Mouse (Mus musculus): Measurements from ENCODE around the gene Phf20. TPM values are rescaled to one million over a fixed set of nuclear protein-coding genes. Genes with fewer than 3 reads are reported as not detected.

Phf20 gene
- total RNA-seq, 2 experiments from 2014 or later = 30.8 to 31.4 TPM

DNA sequence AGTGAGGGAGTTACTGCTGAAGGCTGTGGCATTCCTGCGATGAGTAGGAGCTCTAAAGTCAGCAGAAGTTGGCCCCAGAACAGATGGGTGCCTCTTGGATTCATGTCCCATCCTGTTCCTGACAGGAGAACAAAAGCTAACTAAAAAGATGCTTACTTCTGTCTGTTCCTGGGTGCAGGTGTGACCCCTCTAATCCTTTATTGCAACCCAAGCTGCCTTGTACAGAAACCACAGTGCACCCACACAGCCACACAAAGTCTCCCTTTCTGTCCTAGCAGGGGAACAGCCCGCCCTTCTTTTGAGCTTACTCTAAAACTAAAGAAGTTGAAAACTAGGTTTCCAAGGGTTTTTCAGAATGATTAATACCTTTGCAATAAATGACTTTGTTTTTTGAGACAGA, 92.0 kb downstream of the Phf20 start:
- DNase-seq = no peak
- intact Hi-C loops (cut with DNase I) = no loop called here
- Histone ChIP-seq H3K4me3 (no peak overlapping the region), H3K27ac (no peak overlapping the region)
- no peak for TF ChIP-seq CTCF (IDR thresholded peaks at IDR 0.05)

DNA sequence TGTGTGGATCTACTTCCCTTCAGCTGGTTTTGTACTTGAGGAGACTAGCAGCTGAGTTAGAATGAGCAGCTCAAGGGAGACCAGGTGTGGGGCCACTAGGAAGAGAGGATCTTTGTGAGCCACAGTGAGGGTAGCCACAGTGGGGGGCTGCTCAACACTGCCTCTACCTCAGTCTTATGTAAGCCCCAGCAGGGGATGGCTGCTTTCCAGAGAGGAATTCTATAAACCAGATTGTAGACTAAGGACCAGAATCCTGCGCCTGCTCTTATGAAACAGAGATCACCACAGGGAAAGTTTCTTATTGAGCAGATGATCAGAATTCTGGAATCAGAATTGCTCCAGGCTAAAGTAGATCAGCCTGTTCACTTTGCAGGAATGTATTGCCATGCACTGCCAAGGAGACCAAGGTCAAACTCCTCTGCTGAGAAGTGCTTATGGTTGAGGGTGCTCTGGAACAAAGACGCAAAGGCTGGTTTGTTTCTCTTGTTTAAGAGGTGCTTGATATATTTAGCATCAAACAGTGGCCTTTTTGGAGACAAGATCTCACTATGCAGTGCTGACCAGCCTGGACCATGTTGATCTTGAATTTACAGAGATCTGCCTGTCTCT, 93.4 kb downstream of the Phf20 start:
- intact Hi-C loops (cut with DNase I) = no loop called here
- Histone ChIP-seq H3K4me3 (no peak overlapping the region), H3K27ac (no peak overlapping the region)
- DNase-seq = no peak
- TF ChIP-seq CTCF (IDR thresholded peaks at IDR 0.05) = no peak

DNA sequence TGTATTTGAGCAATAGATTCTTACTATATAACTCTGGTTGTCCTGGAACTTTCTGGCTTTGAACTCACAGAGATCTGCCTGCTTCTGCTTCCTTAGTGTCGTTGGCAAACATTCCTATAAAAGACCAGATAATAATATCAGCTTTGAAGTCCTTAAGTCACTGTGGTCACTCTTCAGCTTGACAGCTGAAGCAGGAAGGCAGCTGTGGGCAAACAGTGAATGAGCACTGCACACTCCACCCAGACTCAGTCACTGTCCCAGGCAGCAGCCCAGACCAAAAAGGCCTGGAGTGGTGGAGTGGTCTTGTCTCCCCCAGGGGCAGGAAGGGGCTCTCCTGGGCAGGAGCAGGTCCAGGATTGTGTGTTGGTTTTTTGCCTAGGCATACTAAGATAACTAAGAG, 95.7 kb downstream of the Phf20 start:
- Histone ChIP-seq H3K27ac (no peak overlapping the region), H3K4me3 (no peak overlapping the region)
- intact Hi-C loops (cut with DNase I) = no loop called here
- no peak for TF ChIP-seq CTCF (IDR thresholded peaks at IDR 0.05)
- DNase-seq = no peak

DNA sequence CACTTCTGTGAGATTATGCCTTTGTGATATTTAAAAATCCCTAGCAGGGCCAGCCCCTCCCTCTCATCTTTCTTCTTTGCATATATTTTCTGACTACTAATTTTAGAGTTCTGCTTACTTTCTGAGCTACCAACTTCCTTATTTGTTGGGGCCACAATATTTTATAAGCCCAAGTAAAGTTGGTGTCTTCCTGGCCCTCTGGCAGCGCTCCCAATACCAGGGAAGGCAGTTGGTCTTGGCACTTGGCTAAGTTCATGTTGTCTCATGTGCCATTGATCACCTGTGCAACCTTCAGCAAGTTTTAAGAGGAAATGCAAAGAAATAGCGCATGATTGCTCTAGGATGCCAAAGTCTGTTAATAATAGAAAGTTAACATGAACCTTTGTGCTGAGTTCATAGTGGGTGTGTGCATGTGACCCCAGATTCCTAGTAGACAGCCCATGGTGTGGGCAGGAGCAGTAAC, 99.4 kb downstream of the Phf20 start:
- DNase-seq = no peak
- intact Hi-C loops (cut with DNase I) = no loop called here
- Histone ChIP-seq H3K27ac (no peak overlapping the region), H3K4me3 (no peak overlapping the region)
- no peak for TF ChIP-seq CTCF (IDR thresholded peaks at IDR 0.05)

DNA sequence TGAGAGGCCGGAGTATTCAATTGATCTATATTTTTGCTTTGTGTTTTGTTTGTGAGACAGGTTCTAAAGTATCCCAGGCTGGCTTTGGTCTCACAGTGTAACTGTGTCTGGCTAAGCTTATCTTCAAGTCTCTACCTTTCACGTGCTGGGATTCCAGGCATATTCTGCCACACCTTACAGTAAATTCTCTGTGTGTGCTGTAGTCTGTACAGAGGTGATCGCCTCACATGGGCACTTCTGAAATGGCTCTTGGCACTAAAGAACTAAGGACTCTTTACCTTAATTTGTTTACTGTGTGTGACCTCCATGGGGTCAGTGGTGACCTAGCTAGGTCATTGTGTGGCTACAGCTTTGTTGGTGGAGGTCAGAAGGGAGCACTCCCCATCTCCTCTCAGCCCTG, 99.9 kb downstream of the Phf20 start:
- H3K4me3 ChIP-seq = no peak overlapping the region
- TF ChIP-seq CTCF (IDR thresholded peaks at IDR 0.05) = no peak
- intact Hi-C loops (cut with DNase I) = no loop called here
- no peak overlapping the region for H3K27ac ChIP-seq
- DNase-seq = no peak

DNA sequence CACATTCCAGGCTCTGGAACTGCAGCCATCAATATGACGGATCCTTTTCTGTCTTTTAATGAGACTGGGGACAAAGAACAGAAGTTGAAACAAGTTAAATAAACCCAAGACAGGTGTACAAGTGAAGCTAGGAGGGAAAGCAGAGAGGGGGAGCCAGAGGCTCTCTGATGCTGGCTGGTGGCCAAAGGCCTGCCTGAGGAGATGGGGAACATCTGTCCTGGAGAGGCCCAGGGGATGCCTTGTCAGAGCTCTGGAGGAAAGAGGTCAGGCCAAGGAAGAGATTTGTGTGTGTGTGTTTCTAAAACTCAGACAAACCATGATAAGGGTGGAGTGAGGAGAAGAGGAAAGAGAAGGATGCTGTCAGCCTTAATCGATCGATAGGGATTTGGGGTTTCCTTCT, 101.4 kb downstream of the Phf20 start:
- no peak for TF ChIP-seq CTCF (IDR thresholded peaks at IDR 0.05)
- Histone ChIP-seq H3K27ac (0 out of 2 replicates have a peak overlapping the region, but pooled peaks have one; percentile 16), H3K4me3 (no peak overlapping the region)
- peak; percentile 42 for DNase-seq
- intact Hi-C loops (cut with DNase I) = no loop called here

DNA sequence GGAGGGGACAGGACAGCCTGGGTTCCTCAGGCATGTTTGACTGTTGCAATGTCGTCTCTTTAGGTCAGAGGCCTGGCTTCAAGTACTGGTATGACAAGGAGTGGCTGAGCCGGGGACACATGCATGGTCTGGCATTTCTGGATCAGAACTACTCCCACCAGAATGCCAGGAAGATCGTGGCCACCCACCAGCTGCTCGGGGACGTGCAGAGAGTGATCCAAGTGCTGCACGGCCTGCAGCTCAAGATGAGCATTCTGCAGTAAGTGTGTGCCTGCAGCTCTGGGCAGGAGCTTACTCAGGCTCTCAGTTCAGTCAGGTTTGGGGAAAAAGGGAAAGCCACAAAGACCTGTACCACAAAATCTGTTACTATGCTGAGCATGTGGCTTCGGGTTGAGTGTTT, 102.2 kb downstream of the Phf20 start:
- Histone ChIP-seq H3K27ac (no peak overlapping the region; the same call in 1 of the 2 replicates), H3K4me3 (no peak overlapping the region)
- intact Hi-C loops (cut with DNase I) = no loop called here
- no peak for TF ChIP-seq CTCF (IDR thresholded peaks at IDR 0.05)
- no peak for DNase-seq

DNA sequence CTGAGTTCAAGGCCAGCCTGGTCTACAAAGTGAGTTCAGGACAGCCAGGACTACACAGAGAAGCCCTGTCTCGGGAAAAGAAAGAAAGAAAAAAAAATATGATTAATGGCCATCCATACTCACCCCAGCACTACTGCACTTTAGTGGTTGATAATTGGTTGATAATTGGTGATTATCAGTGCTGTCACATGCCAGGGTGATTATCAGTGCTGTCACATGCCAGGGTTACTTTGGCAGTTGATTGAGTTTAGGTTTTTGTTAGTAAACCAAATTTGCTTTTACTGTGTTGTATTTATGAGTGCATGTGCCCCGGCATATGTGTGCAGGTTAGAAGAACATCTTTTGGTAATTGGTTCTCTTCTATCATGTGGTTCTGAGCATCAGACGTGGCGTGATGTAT, 105.8 kb downstream of the Phf20 start:
- no peak for TF ChIP-seq CTCF (IDR thresholded peaks at IDR 0.05)
- intact Hi-C loops (cut with DNase I) = no loop called here
- Histone ChIP-seq H3K27ac (no peak overlapping the region), H3K4me3 (no peak overlapping the region)
- DNase-seq = no peak

DNA sequence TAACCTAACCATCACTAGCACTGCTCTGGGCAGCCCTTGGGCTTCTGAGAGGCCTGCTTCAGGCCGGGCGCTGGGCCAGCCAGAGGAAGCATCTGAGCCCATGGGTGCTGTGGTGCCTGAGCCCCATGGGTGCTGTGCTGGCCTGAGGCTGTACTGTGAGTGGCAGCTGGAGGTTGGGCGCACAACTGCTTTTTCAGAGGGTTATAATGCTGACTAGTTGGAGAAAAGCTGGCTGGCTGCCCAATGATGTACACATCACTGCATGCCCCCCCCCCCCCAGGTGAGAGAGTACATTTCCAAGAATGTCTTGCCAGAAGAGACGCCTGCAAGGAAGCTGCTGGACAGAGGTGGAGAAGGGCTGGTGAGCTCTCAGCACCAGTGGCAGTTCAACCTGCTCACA, 108.1 kb downstream of the Phf20 start:
- intact Hi-C loops (cut with DNase I) = no loop called here
- Histone ChIP-seq H3K27ac (no peak overlapping the region), H3K4me3 (no peak overlapping the region)
- TF ChIP-seq CTCF (IDR thresholded peaks at IDR 0.05) = no peak
- DNase-seq = no peak

DNA sequence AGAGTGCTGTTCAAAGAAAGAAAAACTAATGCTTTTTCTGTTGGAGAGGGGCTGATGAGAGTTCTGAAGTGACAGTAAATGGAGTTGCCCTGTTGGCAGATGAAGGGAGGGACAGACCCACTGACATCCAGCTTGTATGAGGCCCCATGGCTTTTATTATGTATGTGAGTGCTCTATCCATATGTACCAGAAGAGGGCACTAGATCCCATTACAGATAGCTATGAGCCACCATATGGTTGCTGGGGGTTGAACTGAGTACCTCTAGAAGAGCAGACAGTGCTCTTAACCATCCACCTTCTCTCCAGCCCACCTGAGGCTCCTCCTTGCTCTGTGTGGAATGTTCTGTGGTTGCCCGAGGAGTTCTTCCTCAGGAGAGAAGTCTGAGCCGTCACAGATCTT, 109.6 kb downstream of the Phf20 start:
- intact Hi-C loops (cut with DNase I) = no loop called here
- Histone ChIP-seq H3K27ac (no peak overlapping the region), H3K4me3 (no peak overlapping the region)
- DNase-seq = no peak
- peak; percentile 70 for TF ChIP-seq CTCF (IDR thresholded peaks at IDR 0.05)

DNA sequence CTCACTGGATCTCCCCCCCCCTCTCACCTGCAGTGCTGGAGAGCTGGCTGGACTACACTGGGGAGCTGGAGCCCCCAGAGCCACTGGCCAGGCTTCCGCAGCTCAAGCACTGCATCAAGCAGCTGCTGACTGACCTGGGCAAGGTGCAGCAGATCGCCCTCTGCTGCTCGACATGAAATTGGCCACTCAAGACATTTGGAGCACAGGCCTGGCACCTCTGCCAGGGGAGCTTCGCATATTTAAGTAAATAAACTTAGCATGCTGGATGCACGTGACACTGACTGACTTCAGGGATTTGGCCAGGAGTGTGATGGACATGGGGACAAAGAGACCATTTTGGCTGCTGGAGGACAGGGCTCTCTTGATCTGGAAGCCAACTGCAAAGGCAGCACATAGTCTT, 111.0 kb downstream of the Phf20 start:
- Histone ChIP-seq H3K4me3 (no peak overlapping the region), H3K27ac (no peak overlapping the region)
- peak; percentile 43 for TF ChIP-seq CTCF (IDR thresholded peaks at IDR 0.05)
- intact Hi-C loops (cut with DNase I) = no loop called here
- DNase-seq = peak; percentile 32

DNA sequence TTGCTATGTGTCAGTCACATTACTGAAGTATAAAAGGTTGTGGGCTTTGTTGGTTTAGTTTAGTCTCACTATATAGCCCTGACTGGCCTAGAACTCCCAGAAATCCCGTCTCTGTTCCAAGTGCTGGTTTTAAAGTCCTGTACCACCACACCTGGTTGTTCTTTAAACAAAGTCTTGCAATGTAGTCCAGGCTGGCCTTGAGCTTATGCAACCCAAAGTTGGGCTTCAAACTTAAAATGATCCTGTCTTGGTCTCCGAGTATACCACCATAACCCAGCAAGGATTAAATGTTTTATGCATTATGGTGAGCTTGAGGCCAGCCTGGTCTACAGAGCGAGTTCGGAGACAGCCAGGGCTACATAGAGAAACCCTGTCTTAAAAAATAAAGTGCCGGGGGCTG, 113.7 kb downstream of the Phf20 start:
- H3K27ac ChIP-seq = no peak overlapping the region
- no peak overlapping the region for H3K4me3 ChIP-seq
- no peak for TF ChIP-seq CTCF (IDR thresholded peaks at IDR 0.05)
- intact Hi-C loops (cut with DNase I) = loop anchor here (5.0 kb wide), 1 partner anchor 82 kb away; no protein-coding TSS in a partner anchor
- DNase-seq = no peak

DNA sequence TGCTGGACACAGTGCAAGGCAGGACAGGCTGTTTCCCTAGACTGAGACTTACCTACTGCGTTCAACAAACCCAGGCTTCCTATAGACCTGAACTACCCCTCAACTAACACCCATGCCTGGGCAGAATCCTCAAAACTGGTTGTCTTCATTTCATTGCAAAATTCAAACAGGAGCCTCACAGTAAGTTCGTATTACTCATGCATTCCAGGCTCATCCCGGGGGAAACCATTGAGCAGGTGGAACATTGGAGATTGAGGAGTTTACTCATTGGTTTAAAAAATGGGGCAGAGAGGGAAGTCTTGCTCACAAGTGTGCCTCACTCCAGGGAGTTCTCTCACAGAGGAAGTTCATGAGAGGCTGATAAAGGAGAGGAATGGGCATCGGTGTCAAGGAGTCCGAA, 114.2 kb downstream of the Phf20 start:
- TF ChIP-seq CTCF (IDR thresholded peaks at IDR 0.05) = no peak
- Histone ChIP-seq H3K4me3 (no peak overlapping the region), H3K27ac (no peak overlapping the region)
- intact Hi-C loops (cut with DNase I) = loop anchor here (5.0 kb wide), 1 partner anchor 82 kb away; no protein-coding TSS in a partner anchor
- no peak for DNase-seq

DNA sequence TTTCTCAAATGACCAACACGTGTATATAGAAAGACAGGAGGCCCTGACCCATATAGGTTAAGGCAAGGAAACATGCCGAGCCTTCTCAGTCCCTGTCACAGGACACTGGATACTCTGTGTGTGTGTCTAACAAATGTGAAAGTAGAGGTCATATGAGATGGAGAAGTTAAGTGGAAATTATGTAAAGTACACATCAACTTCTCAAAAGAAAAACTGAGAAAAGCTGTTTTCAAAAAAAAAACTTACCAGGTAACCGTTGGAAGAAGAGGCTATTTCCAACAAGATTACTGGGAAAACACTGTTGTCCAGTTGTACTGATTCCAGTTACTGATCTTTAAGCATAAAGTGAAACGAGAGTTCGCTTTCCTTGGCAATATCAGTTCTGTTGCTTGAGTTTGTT, 114.7 kb downstream of the Phf20 start:
- peak overlapping the region; percentile 91; the same call in 1 of the 2 replicates for H3K27ac ChIP-seq
- no peak for TF ChIP-seq CTCF (IDR thresholded peaks at IDR 0.05)
- intact Hi-C loops (cut with DNase I) = loop anchor here (5.0 kb wide), 1 partner anchor 81 kb away; no protein-coding TSS in a partner anchor
- DNase-seq = no peak
- no peak overlapping the region; the same call in 1 of the 2 replicates for H3K4me3 ChIP-seq
